Mouse (Mus musculus): ENCODE measurements at regions not wholly inside any gene's neighbourhood (a gene's known extent, or its start where the extent isn't known, plus 50 kb on each side); places are given as distances from the start of the nearest gene placed in this dataset.

DNA sequence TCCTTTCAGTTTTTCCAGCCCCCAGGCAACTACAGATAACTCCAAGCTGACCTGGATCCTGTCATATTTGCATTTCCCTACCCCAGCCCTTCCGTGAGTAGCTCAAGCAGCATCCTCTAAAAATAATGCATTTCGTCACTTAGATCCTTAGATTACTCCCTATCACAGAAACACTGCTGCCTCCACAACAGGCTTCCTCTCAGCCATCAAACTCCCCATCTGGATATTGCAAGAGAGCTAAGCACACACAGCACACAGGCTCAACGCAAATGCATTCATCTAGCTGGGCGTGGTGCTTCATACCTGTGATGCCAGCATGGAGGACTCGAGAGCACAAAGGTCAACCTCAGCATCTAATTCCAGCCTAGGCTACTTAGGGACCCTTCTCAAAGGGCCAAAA is 260.9 kb downstream of the Sox4 start:
- Histone ChIP-seq H3K4me3 (no peak overlapping the region), H3K27ac (no peak overlapping the region)
- intact Hi-C loops (cut with DNase I), result no loop called here
- TF ChIP-seq CTCF (IDR thresholded peaks at IDR 0.05), result no peak
- no peak for DNase-seq

DNA sequence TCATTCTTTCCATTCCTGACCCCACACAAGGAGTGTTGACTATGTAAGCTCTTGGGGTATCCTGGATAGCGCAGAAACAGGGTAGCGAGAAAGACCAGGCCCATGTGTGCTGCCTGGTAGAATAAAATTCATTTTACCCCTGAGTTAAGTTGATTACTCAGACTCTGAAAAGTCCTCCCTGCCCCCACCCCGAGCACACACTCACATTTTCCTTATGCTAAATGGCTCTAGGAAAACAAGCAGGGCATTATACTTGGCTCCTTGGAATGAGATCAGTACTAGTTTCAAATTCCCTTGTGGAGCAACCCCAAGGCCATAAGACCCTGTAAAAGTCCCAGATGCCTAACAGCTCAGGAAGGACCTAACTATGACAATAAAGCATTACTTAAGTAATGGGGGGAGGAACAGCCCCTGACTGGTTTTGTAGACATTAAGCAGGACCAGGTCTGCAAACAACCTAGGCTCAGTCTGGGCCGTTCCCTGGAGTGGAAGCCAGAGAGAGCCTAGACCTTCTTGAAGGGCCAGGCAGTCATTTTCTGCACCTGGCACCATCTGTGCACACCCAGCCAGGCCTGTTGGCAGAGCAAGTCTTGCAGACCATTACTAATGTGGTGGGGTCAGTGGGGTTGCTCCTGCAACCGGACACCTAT is 262.9 kb downstream of the Sox4 start:
- Histone ChIP-seq H3K4me3 (no peak overlapping the region), H3K27ac (peak overlapping the region; percentile 31; the same call in 1 of the 2 replicates)
- no peak for TF ChIP-seq CTCF (IDR thresholded peaks at IDR 0.05)
- intact Hi-C loops (cut with DNase I), result no loop called here
- DNase-seq, result peak; percentile 50

DNA sequence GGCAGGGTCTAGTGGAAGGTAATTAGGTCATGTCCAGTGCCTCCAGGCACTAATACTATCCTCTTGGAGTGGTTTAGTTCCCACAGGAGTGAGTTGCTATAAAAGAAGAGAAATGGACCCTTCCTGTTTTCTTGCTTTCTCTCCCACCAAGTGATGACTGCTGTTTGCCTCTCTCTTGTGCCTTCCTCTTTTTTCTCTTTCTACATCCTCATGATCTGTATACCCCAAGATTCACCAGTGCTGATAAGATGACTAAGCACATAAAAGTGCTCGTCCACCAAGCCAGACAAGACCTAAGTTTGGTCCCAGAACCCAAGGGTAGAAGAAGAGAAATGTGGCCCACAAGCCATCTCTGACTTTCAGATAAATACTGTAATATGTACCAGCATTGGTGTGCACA is 265.7 kb downstream of the Sox4 start:
- no peak for TF ChIP-seq CTCF (IDR thresholded peaks at IDR 0.05)
- Histone ChIP-seq H3K4me3 (no peak overlapping the region), H3K27ac (no peak overlapping the region)
- no peak for DNase-seq
- intact Hi-C loops (cut with DNase I), result no loop called here

DNA sequence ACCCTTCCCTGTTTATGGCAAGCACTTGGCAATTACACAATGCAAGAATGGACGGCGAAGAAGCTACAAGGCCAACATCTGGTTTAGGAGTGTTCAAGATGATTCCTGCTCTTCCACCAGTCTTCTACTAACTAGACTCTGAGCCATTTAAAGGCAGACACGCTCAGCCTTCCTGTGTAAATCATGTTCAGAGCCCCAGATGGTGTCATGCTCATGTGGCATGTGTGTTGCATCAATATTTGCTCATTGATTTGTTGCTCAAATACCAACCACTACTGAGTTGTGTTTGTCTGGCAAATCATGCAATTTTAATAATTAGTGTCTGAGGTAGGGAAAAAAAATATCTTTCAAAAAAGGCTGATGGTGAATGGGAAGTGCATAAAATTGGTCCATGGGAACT is 269.2 kb downstream of the Sox4 start:
- intact Hi-C loops (cut with DNase I), result no loop called here
- Histone ChIP-seq H3K4me3 (no peak overlapping the region), H3K27ac (no peak overlapping the region)
- no peak for TF ChIP-seq CTCF (IDR thresholded peaks at IDR 0.05)
- no peak for DNase-seq

DNA sequence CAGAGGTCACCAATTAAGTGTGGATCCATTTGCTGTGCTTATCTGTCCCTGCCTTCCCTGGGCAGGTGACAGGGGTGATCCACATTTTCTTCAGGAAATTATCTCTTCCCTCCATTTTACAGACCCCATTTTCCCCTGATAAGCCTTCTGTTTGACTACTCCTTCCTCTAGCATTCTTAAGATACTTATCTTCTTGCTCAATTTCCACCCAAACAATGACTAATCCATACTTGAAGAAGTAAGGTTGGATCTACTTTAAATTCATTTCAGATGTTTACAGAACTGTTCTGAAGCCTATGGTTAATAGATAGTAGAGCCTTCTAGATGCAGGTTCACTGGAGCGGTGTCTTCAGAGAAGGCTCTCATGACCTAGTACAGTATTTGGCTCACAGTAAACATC is 273.2 kb downstream of the Sox4 start:
- no peak for TF ChIP-seq CTCF (IDR thresholded peaks at IDR 0.05)
- H3K4me3 ChIP-seq, result no peak overlapping the region
- intact Hi-C loops (cut with DNase I), result no loop called here
- no peak for DNase-seq
- no peak overlapping the region for H3K27ac ChIP-seq

DNA sequence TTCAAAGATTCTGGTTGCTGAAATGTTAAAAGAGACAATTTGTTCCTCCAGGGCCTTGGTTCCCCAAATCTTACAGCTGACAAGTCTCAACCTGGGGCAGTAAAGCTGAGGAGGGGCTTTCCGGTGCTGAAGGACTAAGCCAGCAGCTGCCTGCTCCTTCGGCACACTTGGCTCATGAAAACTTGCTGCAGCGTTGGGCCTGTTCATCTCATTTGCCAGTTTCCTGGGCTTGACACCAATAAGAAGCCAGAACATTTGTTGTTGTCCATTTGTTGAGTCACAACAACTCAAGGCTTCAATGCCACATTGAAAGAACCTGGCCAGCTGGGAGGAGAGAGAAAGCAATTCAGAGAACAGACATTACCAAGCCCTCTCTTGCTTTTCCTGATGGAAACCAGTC is 279.9 kb downstream of the Sox4 start:
- intact Hi-C loops (cut with DNase I), result no loop called here
- TF ChIP-seq CTCF (IDR thresholded peaks at IDR 0.05), result no peak
- no peak for DNase-seq
- H3K4me3 ChIP-seq, result no peak overlapping the region
- H3K27ac ChIP-seq, result 0 out of 2 replicates have a peak overlapping the region, but pooled peaks have one; percentile 3

DNA sequence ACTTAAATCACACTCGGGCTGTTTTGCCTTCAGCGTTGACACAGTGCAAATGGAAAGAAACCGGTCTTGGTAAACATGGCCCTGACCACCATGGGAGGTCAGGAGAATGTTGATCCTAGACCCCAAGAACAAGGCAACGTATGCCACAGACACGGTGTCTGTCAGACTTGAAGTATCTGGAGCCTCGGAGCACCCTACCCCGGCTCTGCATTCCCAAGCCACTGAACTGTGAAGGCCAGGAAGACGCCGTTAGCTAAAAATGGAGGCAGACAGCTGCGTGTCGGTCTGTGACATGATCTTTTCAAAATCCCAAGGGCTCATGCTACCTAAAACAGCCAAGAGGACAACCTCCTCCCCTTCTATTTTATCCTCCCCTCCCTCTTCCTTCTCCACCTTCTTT is 282.0 kb downstream of the Sox4 start:
- no peak for TF ChIP-seq CTCF (IDR thresholded peaks at IDR 0.05)
- peak; percentile 31 for DNase-seq
- Histone ChIP-seq H3K4me3 (peak overlapping the region; percentile 0; the same call in 1 of the 2 replicates), H3K27ac (peak overlapping the region; percentile 74)
- intact Hi-C loops (cut with DNase I), result no loop called here

DNA sequence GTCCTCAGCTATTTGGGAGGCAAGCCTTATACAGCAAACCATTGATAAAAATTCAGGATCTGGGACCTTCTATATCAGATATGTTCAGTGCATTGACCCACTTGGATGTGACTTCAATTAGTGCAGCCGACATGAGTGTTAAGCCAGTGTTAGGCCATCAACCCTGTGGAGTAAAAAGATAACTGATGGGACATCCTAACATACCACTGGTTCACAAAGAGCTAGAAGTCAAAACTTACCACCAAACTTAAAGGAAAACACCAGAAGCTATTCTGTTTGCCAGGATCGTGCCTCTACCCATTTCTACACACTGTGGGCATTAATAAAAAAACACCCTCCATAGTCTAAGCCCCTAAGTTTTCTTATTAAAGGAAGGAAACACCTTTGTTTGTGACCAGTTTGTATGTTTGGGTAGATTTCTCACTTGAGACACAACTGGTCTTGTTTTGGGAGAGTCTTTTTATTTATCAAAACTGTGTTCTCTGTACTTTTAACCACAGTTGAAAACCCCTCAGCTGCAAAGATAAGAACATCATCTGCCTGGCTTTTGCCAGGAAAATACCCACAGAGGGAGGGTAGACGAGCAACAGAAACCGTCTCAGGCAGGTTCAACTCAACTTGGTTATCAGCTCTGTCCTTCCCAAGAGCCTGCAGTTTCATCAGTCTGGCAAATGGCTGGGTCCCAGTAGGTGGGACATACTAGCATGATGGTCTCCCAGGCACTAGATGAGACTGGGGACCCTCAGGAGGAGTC is 283.5 kb downstream of the Sox4 start:
- DNase-seq, result no peak
- no peak overlapping the region for H3K27ac ChIP-seq
- no peak for TF ChIP-seq CTCF (IDR thresholded peaks at IDR 0.05)
- no peak overlapping the region for H3K4me3 ChIP-seq
- intact Hi-C loops (cut with DNase I), result no loop called here

DNA sequence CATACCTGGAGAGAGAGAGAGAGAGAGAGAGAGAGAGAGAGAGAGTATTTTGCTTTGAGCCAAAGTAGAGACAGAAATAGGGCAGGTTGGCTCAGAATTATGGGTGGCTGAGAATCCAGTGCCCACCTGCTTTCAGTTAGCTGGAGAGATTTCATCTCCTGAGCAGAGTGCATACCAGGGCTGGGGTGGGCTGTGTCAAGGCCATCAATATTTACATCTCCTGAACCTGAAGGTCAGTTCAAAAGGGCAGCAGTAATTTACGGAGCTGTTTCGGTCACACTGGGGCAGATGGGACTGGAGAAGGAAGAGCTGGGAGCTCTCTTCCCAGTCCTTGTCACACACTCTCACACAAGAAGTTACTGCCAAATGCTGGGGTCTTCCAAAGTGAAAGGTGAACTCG is 286.7 kb downstream of the Sox4 start:
- DNase-seq, result no peak
- Histone ChIP-seq H3K27ac (no peak overlapping the region), H3K4me3 (no peak overlapping the region)
- TF ChIP-seq CTCF (IDR thresholded peaks at IDR 0.05), result no peak
- intact Hi-C loops (cut with DNase I), result no loop called here

DNA sequence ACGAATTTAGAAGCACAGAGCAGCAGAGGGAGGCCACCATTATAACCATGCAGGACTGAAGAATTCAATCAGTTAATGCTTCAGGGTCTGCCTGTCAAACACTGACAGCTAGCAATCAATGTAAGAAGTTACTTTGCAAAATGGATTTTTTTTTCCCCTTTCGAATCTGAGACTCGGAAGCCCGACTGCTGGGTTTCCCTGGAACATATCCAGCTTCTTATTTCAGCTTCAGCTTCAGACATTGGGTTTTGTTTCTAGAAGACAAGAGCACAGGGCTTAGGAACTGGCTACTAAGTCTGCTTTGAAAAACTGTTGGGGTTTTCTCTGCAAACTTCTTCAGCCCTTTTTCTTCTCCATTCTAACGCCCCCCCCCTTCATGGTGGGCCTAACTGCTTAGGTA is 288.4 kb downstream of the Sox4 start:
- H3K27ac ChIP-seq, result no peak overlapping the region
- intact Hi-C loops (cut with DNase I), result no loop called here
- H3K4me3 ChIP-seq, result no peak overlapping the region
- DNase-seq, result no peak
- TF ChIP-seq CTCF (IDR thresholded peaks at IDR 0.05), result no peak

DNA sequence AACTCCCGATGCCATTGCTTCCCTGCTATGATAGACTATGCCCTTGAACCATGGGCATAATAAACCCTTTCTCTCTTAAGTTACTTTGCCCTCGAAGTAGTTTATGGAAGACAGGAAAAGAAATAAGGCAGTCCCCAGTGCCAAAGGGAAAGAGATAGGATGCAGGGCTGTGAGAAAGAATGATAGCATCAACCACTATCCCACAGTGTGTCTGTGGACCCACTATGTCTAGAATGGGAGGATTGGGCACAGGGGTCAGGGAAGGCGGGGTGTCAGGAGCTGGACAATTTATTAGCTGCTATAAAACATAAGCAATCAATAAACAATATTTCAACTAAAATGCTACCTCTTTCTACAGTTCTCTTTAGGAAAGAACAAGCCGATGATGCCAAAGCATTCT is 288.8 kb downstream of the Sox4 start:
- intact Hi-C loops (cut with DNase I), result no loop called here
- H3K4me3 ChIP-seq, result no peak overlapping the region
- DNase-seq, result no peak
- H3K27ac ChIP-seq, result no peak overlapping the region
- TF ChIP-seq CTCF (IDR thresholded peaks at IDR 0.05), result no peak

DNA sequence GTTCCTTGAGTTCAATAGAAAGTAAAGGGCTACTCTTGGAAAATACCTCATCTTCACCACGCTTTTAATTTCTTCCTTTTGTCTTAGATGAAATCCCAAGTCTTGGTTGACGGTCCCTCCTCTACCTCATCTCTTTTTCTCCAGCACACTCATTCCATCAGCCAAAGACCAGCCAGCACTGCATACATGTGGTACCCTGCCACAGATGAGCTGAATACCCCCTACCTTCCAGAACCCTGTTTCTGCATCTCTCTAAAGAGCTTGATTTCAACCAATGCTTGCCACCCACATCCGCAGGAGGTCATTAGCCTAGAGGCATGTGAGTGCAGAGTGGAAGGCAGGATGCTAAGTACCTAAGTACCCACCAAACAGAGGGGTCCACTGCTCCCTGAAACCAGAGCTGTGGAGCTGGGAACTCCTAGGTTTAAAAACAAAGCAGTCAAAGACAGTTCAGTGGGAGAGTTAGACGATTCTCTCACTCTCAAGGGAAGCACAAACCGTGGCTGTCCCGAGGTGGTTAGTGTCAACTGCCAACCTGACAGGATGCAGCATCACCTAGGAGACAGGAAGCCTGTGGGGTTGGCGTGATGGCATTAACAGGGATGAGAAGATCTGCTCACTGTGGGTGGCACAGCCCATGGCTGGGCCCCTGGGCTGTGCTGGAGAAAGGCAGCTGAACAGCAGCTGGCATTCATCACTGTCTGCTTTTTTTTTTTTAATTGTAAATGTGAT is 289.4 kb downstream of the Sox4 start:
- TF ChIP-seq CTCF (IDR thresholded peaks at IDR 0.05), result no peak
- H3K4me3 ChIP-seq, result no peak overlapping the region
- intact Hi-C loops (cut with DNase I), result no loop called here
- H3K27ac ChIP-seq, result no peak overlapping the region
- no peak for DNase-seq

DNA sequence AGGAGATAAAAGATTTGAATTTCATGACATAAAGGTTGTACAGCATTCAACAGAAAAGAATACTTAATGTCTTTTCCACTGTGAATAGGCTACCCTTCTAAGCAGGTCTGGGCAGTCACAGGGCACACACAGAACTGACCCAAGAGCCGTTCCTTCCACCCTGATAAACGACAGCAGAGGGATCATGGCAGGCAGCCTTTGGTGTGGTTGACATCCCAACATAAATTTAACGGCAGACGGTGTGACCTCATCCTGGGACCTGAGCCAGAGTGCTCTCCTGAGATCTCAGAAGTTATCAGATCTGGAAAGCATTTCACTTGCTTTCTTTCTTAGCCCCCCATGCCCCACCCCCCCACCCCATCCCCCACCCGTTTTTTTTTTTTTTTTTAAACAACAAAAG is 290.1 kb downstream of the Sox4 start:
- DNase-seq, result peak; percentile 36
- no peak for TF ChIP-seq CTCF (IDR thresholded peaks at IDR 0.05)
- intact Hi-C loops (cut with DNase I), result no loop called here
- no peak overlapping the region for H3K4me3 ChIP-seq
- H3K27ac ChIP-seq, result no peak overlapping the region
